Mouse (Mus musculus) liver, embryonic 13.5 days (tissue): Measurements from ENCODE around the gene Dok7. TPM values are rescaled to one million over a fixed set of nuclear protein-coding genes. Genes with fewer than 3 reads are reported as not detected.

ENCODE experiments used
- ATAC-seq: fragments of 200-750 bp; cut with Nextera tagmentation; 2 replicates; pipeline ENCODE4 v1.8.0; 2017; ENCODE audit warnings: low read depth, mild to moderate bottlenecking, moderate number of reproducible peaks, moderate library complexity
- DNase-seq: peaks from one replicate; pipeline ENCODE4 v3.0.0; 2022
- H3K27ac ChIP-seq: fragments of 300-500 bp; sonication (generic); 2 replicates; pipeline ENCODE4 v1.5.1; 2015; ENCODE audit warnings: moderate library complexity, mild to moderate bottlenecking, inconsistent platforms
- H3K27me3 ChIP-seq: fragments of 300-500 bp; sonication (generic); 2 replicates; pipeline ENCODE4 v1.6.1; 2015; ENCODE audit warnings: mild to moderate bottlenecking, inconsistent platforms
- H3K36me3 ChIP-seq: fragments of 300-500 bp; sonication (generic); 2 replicates; pipeline ENCODE4 v1.6.1; 2015; ENCODE audit warnings: mild to moderate bottlenecking, inconsistent platforms
- H3K4me1 ChIP-seq: fragments of 300-500 bp; sonication (generic); replicated peaks from 2 replicates; pipeline ENCODE4 v1.6.1; 2015; ENCODE audit warnings: inconsistent platforms
- H3K4me2 ChIP-seq: fragments of 300-500 bp; sonication (generic); 2 replicates; pipeline ENCODE4 v1.6.1; 2015; ENCODE audit warnings: inconsistent platforms, mild to moderate bottlenecking, moderate library complexity
- H3K4me3 ChIP-seq: fragments of 300-500 bp; sonication (generic); replicated peaks from 2 replicates; pipeline ENCODE4 v1.5.1; 2015; ENCODE audit warnings: mild to moderate bottlenecking, inconsistent platforms
- H3K9ac ChIP-seq: fragments of 300-500 bp; sonication (generic); 2 replicates; pipeline ENCODE4 v1.6.1; 2015; ENCODE audit warnings: mild to moderate bottlenecking, inconsistent platforms
- H3K9me3 ChIP-seq: fragments of 300-500 bp; sonication (generic); replicated peaks from 2 replicates; pipeline ENCODE4 v1.6.1; 2016; ENCODE audit warnings: inconsistent platforms
- WGBS: fragments of 180-500 bp; shearing (Covaris S2); methylation state at CpG from one replicate; pipeline ENCODE4 v1.1.7; 2015; ENCODE audit not compliant: insufficient replicate concordance; 5-methylcytosine and 5-hydroxymethylcytosine counted together
- polyA plus RNA-seq: library from polyadenylated mRNA; unstranded; fragments of >200 nt; fragmentation: Nextera tagmentation; extraction: Ambion mirVana; gene quantifications from 2 replicates; pipeline ENCODE4 v1.2.1, GENCODE M21; 2015

Dok7 gene
- polyA plus RNA-seq, 1 experiment from 2014 or later = 0.16 TPM

DNA sequence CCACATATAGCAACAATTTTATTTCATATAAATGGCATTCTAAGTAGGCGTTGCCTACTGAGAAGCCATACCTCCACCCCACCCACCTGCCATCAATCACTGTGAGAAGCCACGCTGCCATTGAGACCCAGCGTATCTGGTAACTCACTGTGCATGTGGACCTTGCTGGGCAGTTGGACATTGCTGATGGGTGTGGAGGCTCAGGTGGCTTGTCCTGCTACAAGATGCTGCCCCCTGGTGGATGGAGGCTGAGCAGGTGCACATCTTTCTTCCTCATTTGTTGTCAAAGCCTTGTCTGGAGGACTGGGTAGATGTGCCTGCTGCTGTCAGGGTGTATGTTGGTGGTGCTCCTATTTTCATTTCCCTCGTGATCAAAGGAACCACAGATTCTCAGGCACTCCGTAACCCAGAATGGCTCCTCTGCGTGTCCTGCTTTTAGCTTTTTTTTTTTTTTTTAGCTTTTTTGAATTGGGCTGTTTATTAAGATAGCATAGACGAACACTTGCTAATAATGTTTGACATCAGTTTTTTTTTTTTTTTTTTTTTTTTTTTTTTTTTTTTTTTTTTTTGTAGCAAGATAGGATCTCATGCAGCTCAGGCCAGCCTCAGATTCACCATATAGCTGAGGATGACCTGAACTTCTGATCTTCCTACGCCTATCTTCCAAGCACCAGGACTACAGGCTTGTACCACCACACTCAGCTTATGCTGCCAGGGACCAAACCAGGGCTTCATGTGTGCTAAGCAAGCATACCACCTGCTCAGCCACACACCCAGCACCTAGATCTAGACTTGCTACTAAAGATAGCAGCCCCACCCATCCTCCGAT lies 32.4 kb downstream of the Dok7 start:
- Histone ChIP-seq H3K4me1 (peaks cover 5% of the 10 kb centered on the region; the same call in 1 of the 2 replicates), H3K4me3 (no peak overlapping the region), H3K9ac (no peak overlapping the region), H3K9me3 (no peaks in the 10 kb centered on the region), H3K27me3 (peaks cover 8% of the 10 kb centered on the region; the same call in 1 of the 2 replicates), H3K4me2 (no peak overlapping the region), H3K27ac (no peak overlapping the region), H3K36me3 (peaks cover 31% of the 10 kb centered on the region)
- WGBS = 59% methylated on average over 9 of the region's 9 CpGs
- peak; percentile 62 for DNase-seq
- peak; percentile 32; the same call in 1 of the 2 replicates for ATAC-seq

DNA sequence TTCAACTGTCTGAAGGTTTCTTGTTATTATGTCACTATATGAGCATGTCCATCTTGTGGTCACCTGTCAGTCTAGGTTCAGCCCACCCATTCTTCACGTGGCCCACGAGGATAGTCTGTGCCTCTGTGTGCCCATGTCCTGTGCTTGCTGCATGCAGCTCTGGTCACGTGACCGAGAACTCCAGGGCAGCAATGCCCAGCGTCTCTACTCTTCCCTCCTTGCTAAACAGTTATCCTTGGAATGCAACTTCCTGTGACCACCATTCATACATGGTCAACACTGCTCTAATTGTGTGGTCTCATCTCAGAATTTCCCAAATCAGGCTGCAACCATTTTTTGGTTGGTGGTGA lies 33.0 kb downstream of the Dok7 start:
- WGBS = 68% methylated on average over 5 of the region's 5 CpGs
- Histone ChIP-seq H3K4me2 (no peak overlapping the region), H3K27ac (no peak overlapping the region), H3K27me3 (peaks cover 5% of the 10 kb centered on the region; the same call in 1 of the 2 replicates), H3K4me3 (no peak overlapping the region), H3K4me1 (peaks cover 5% of the 10 kb centered on the region; the same call in 1 of the 2 replicates), H3K9me3 (no peaks in the 10 kb centered on the region), H3K36me3 (peaks cover 35% of the 10 kb centered on the region), H3K9ac (no peak overlapping the region)
- DNase-seq (no peak), ATAC-seq (no peak)

DNA sequence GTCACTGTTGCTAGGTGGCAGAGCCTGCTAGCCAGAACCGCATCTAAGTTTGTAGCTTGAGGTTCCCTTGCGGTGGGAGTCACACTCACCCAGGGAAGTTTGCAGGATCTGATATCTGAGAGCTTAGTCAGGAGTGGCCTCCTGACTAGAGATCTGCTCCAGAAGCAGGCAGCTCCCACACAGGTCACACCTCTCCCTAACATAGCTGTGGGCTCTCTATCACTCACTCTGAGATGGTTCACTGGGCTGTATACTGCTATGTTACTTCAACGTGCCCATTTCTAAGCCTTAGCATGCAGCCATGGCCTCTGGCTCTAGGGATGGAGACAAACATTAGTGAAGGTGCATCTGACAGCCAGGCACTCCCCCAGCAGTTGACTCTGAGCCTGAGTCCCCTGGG lies 35.1 kb downstream of the Dok7 start:
- Histone ChIP-seq H3K4me3 (no peak overlapping the region), H3K9ac (no peak overlapping the region), H3K4me2 (no peak overlapping the region), H3K27ac (no peak overlapping the region), H3K9me3 (no peaks in the 10 kb centered on the region), H3K27me3 (no peaks in the 10 kb centered on the region; the same call in 1 of the 2 replicates), H3K4me1 (peaks cover 5% of the 10 kb centered on the region; the same call in 1 of the 2 replicates), H3K36me3 (peaks cover 56% of the 10 kb centered on the region)
- DNase-seq (no peak), ATAC-seq (no peak)
- WGBS = 84% methylated on average over 3 of the region's 3 CpGs

DNA sequence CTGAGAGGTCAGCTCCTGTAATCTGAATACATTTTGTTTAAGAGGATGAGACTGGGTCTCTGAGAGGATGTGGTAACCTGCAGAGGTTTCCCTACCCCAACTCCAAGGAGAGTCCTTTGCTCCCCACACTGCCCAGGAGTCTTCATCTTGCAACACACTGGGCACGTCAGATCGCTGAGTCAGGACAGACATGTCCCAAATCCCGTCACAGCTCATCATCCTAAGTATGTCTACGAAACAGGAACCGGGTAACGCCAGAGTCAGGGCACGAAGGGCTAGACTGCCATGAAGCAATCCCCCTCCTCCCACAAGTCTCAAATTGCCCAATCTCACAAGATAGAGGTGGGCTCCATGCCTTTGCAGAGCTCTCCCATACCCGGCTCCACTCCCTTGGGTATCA lies 46.5 kb downstream of the Dok7 start:
- DNase-seq = no peak
- Histone ChIP-seq H3K27me3 (peaks cover 9% of the 10 kb centered on the region), H3K9me3 (no peaks in the 10 kb centered on the region), H3K9ac (peak overlapping the region; percentile 80), H3K4me2 (peak overlapping the region; percentile 90), H3K4me3 (peak overlapping the region; percentile 74), H3K27ac (peak overlapping the region; percentile 31; the same call in 1 of the 2 replicates), H3K4me1 (peaks cover 37% of the 10 kb centered on the region), H3K36me3 (peaks cover 45% of the 10 kb centered on the region)
- ATAC-seq = no peak
- WGBS = 74% methylated on average over 8 of the region's 8 CpGs

DNA sequence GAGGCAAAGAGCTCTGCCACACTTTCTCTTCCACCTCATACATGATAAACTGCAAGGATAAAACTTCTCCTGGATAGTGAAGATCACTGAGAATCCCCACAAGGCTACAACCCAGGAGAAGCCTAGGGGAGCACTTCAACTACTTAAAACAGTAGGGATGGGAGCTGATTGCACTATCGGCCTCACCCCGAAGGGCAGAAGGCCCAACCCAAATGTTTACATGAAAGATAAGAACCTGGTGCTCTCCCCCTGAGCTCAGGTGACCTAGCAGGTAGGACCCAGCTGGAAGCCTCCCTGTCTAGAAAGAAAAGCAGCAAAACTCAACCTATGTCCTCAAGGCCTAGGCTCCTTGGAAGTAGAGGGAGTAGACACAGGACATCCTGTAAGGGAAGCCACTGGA lies 47.0 kb downstream of the Dok7 start:
- Histone ChIP-seq H3K27me3 (peaks cover 12% of the 10 kb centered on the region), H3K4me2 (peak overlapping the region; percentile 90), H3K4me3 (peak overlapping the region; percentile 74), H3K4me1 (peaks cover 37% of the 10 kb centered on the region), H3K27ac (peak overlapping the region; percentile 31), H3K36me3 (peaks cover 41% of the 10 kb centered on the region), H3K9ac (peak overlapping the region; percentile 80), H3K9me3 (no peaks in the 10 kb centered on the region)
- WGBS = 20% methylated on average over 2 of the region's 2 CpGs
- DNase-seq = peak; percentile 42
- peak; percentile 51 for ATAC-seq

DNA sequence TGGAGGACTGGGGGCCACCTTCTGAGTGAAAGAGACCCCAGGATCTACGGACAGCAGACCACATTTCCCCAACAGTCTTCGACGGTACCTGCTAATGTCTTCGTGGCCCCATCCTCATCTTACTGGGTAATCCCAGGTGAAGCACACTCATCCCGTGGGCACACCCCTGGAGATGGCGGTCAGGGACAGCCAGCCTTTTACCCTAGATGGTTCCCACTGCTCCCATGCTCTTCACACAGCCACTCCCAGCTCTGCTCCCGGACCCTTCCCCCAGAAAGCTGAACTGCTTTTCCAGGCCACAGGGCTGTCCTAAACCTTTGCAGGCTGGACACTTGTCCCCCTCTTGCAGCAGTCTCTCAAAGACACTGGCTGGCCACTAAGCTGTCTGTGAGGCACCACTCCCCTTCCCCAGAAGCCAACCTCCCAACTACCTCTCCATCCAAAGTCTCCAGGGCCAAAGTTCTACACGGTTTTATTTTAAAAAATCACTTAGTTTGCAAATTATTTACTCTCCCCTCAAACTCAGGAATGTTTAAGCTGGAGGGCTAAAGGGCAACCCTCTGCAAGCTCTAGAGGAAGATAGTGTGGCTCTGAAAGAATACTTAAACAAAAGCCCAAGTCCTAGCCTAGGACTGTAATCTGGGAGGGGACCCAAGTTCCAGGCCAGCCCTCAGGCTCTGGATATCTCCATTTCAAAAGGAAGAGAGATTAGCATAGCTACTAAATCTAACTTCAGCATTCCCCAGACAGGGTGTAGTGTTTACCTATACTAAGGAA lies 47.8 kb downstream of the Dok7 start:
- H3K27ac ChIP-seq = peak overlapping the region; percentile 79

DNA sequence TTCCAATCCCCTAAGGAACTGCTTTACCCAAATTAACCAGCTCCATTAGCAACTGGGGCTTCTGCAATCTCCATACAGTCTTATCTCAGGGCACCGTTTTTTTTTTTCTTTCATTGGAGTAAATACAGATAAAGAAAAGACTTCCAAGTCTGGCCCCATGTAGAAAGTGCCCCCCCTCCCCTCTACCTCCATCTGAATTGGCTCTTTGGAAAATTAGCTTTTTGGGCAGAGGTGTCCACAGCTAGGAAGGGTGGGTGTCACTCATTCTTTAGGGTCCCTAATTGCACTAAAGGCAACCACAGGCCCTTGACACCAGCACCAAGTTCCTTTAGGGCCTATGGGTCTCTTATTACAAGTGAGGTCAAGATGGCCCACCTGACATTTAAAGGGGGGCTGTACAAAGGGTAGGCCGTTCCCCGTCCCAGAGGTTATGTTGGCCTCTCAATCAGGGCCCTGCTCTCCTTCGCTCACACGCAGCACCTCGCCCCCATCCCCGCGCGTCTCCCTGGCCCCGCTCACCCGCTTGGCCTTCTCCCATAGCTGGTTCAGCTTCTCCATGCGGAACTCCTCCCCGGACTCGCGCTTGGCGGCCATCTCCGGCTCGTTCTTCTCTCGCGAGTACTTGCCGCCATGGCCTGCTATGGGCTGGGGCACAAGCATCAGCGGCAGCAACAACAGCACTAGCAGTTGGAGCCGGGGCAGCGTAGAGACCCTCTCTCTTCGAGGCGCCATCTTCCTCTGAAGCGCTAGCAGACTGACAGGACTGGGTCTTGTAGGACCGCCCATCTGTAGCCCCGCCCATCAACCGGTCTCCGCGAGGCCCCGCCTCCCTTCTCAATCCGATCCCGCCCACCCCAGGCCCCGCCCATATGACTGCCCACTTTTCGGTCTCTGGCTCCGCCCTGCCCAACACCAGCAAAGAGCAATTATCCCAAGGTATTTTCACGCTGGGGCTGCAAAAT lies 48.7 kb downstream of the Dok7 start, which contains the start of gene Lrpap1:
Lrpap1 (minus strand) TSS at position 807 of the 962 bp plus-strand sequence.
- DNase-seq (peak; percentile 85), ATAC-seq (peak; percentile 83)
- peak within 1 kb of the TSS; percentile 80 for H3K9ac ChIP-seq
- peak within 1 kb of the TSS; percentile 79 for H3K27ac ChIP-seq
- H3K36me3 ChIP-seq = peaks cover 24% of the 10 kb centered on the region
- H3K4me3 ChIP-seq = peak within 1 kb of the TSS; percentile 74
- peak within 1 kb of the TSS; percentile 90 for H3K4me2 ChIP-seq
- WGBS = under 1% methylated on average over 39 of the region's 39 CpGs
- peaks cover 15% of the 10 kb centered on the region for H3K27me3 ChIP-seq
- H3K4me1 ChIP-seq = peaks cover 37% of the 10 kb centered on the region
- H3K9me3 ChIP-seq = no peaks in the 10 kb centered on the region

More for the DNA sequence above, 47.8 kb downstream of the Dok7 start:
- H3K9me3 ChIP-seq = no peaks in the 10 kb centered on the region
- peaks cover 12% of the 10 kb centered on the region for H3K27me3 ChIP-seq
- WGBS = 69% methylated on average over 8 of the region's 8 CpGs
- ATAC-seq (peak; percentile 4; the same call in 1 of the 2 replicates), DNase-seq (no peak)
- peak overlapping the region; percentile 90 for H3K4me2 ChIP-seq
- peaks cover 37% of the 10 kb centered on the region for H3K4me1 ChIP-seq
- peaks cover 33% of the 10 kb centered on the region for H3K36me3 ChIP-seq
- peak overlapping the region; percentile 80 for H3K9ac ChIP-seq
- peak overlapping the region; percentile 74 for H3K4me3 ChIP-seq

DNA sequence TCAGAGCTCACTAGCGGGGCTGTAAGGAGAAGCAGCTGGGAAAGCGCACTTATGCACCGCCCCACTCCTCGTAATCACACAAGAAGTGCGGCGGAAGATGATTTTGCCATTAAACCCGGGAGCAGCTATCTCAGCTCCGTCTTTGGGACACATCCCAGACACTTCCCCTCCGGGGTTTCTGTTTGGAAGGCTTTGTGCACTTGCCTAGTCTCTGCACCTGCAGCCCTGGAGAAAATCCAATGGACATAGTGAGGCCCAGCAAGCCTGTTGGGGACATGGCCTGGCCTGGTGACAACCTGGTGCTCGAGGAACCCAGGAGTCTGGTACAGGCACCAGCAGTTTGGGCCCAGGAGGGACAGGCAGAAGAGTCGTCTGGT lies 49.3 kb downstream of the Dok7 start:
- peak overlapping the region; percentile 52 for H3K9ac ChIP-seq
- DNase-seq = no peak
- peaks cover 37% of the 10 kb centered on the region for H3K4me1 ChIP-seq
- peak; percentile 10; the same call in 1 of the 2 replicates for ATAC-seq
- no peaks in the 10 kb centered on the region for H3K9me3 ChIP-seq
- peak overlapping the region; percentile 74 for H3K4me3 ChIP-seq
- peaks cover 17% of the 10 kb centered on the region for H3K36me3 ChIP-seq
- H3K27ac ChIP-seq = no peak overlapping the region
- peak overlapping the region; percentile 90 for H3K4me2 ChIP-seq
- peaks cover 15% of the 10 kb centered on the region for H3K27me3 ChIP-seq
- WGBS = 11% methylated on average over 11 of the region's 11 CpGs

DNA sequence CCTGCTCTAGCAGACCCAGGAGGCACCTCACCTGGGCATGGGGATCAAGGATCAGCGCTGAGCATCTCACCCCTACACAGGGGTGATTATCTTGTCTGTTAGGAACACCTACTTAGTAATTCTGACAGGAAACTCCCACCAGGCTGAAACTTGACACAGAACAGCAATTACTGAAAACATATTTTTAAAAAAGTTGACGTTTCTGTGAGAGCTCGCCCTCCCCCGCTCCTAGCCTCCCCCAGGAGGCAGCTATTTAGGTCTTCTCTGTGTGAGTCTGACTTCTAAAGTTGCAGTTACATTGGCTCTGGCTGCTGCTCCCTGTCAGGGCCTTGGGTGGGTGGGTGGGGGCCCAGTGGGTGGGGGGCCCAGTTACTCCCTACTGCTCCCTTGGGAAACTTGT lies 55.9 kb downstream of the Dok7 start:
- no peak for DNase-seq
- Histone ChIP-seq H3K4me1 (peaks cover 15% of the 10 kb centered on the region), H3K4me3 (no peak overlapping the region), H3K9me3 (no peaks in the 10 kb centered on the region), H3K9ac (no peak overlapping the region), H3K4me2 (no peak overlapping the region), H3K27me3 (peaks cover 12% of the 10 kb centered on the region), H3K27ac (no peak overlapping the region), H3K36me3 (no peaks in the 10 kb centered on the region)
- ATAC-seq = no peak
- 51% methylated on average over 4 of the region's 4 CpGs for WGBS

DNA sequence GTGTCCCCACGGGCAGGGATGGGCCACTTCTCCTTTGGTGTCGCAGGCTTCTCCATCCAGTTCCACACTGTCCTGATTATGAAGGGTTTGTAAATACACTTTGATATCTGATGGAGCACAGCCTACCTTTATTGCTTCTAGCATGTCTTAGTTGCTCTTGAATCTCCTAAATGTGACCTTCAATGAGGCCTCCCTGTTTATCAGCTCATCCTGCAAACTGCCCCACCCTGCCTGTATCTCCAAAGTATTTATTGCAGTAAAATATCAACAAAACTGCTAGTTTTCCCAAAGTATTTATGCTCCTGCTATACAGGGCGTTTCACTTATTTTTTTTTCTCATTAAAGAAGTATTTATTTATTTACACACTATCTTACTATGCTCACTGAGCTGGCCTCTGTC lies 59.4 kb downstream of the Dok7 start:
- H3K9me3 ChIP-seq = no peaks in the 10 kb centered on the region
- no peak for DNase-seq
- H3K4me2 ChIP-seq = peak overlapping the region; percentile 35
- peak overlapping the region; percentile 3; the same call in 1 of the 2 replicates for H3K9ac ChIP-seq
- H3K27me3 ChIP-seq = 0 out of 2 replicates have a peak, but pooled peaks cover 16% of the 10 kb centered on the region
- WGBS = 58% methylated on average over 3 of the region's 3 CpGs
- no peaks in the 10 kb centered on the region for H3K36me3 ChIP-seq
- peak; percentile 60 for ATAC-seq
- peaks cover 22% of the 10 kb centered on the region for H3K4me1 ChIP-seq
- no peak overlapping the region for H3K4me3 ChIP-seq
- peak overlapping the region; percentile 29; the same call in 1 of the 2 replicates for H3K27ac ChIP-seq
